Mouse (Mus musculus) kidney, adult 2 months (tissue): ENCODE data around the gene Uckl1.

ENCODE experiments used
- CTCF ChIP-seq: fragments of 200-500 bp; conservative IDR thresholded peaks from 2 replicates; pipeline ENCODE4 v1.5.1; 2011; ENCODE audit warnings: low read depth, mild to moderate bottlenecking, control low read depth, low read length, moderate library complexity, mixed read lengths; ENCODE audit not compliant: insufficient read depth, insufficient read length
- POLR2A ChIP-seq: fragments of 200-500 bp; IDR thresholded peaks from one replicate; pipeline ENCODE4 v1.6.1; 2011; ENCODE audit warnings: low read depth, low read length, control low read depth

GRCm38 (mm10) chr2:181578790-181579618 lies 5.7 kb downstream of the Uckl1 start:
- TF ChIP-seq CTCF (no peak), POLR2A (no peak)
